In genomic region chr1:160535649-160536048, GRCm38 (mm10) we compare ENCODE assay signal across 14 mouse cellular contexts.
A peak's percentile ranks its signal among the peaks of the same experiment; 100 is the strongest.
DNase-seq lines count a peak whose midpoint lies in the region; ATAC-seq lines count a peak whose summit lies in the region.
"Had no signal": no experiment of that assay in that cellular context is flagged by ENCODE, and none has a peak within 500 bp of the region (broad histone marks: within the 10 kb centered on the region; RNA-seq: fewer than 3 reads in every experiment).

No protein-coding gene starts in this region.

- H3K9ac ChIP-seq in heart, embryonic 16.5 days (ENCODE audit: low read length), result peak overlapping the region; percentile 40; the same call in 1 of the 2 replicates
- no peak overlapping the region for H3K9ac ChIP-seq in forebrain, embryonic 16.5 days (replicated peaks; ENCODE audit: low read depth, low read length)
- H3K9ac ChIP-seq: embryonic facial prominence, embryonic 13.5 days; liver, embryonic 12.5 days had no signal

- no peak overlapping the region for H3K4me2 ChIP-seq in heart, embryonic 16.5 days (ENCODE audit: low read depth, low read length)
- H3K4me2 ChIP-seq in forebrain, embryonic 16.5 days (ENCODE audit: low read length), result no peak overlapping the region
- H3K4me2 ChIP-seq: embryonic facial prominence, embryonic 13.5 days; liver, embryonic 12.5 days had no signal

- 69% methylated on average over 8 of the region's 8 CpGs for WGBS in heart, embryonic 16.5 days
- 52% methylated on average over 8 of the region's 8 CpGs for WGBS in forebrain, embryonic 16.5 days
- 92% methylated on average over 8 of the region's 8 CpGs for WGBS in limb, embryonic 10.5 days

- ATAC-seq in cerebellum, adult (ENCODE audit: insufficient number of reproducible peaks, low FRiP score, low TSS enrichment), result no peak
- no peak for ATAC-seq in heart, embryonic 16.5 days (replicated peaks; ENCODE audit: extremely low read depth, insufficient read depth, low FRiP score)
- ATAC-seq in forebrain, embryonic 16.5 days, result no peak
- ATAC-seq: intestine, embryonic 16.5 days; liver, embryonic 12.5 days; Patski had no signal

- no peaks in the 10 kb centered on the region for H3K27me3 ChIP-seq in heart, embryonic 16.5 days (ENCODE audit: control insufficient read depth, insufficient read depth, low read length)
- no peaks in the 10 kb centered on the region for H3K27me3 ChIP-seq in forebrain, embryonic 16.5 days (replicated peaks; ENCODE audit: control insufficient read depth, insufficient read depth, low read length)
- no peaks in the 10 kb centered on the region for H3K27me3 ChIP-seq in limb, embryonic 10.5 days (ENCODE audit: low read depth, poor library complexity, severe bottlenecking)
- H3K27me3 ChIP-seq: embryonic facial prominence, embryonic 13.5 days; liver, embryonic 12.5 days; Patski had no signal

- H3K36me3 ChIP-seq in heart, embryonic 16.5 days (ENCODE audit: control insufficient read depth, insufficient read depth), result no peaks in the 10 kb centered on the region
- no peaks in the 10 kb centered on the region for H3K36me3 ChIP-seq in forebrain, embryonic 16.5 days (ENCODE audit: control insufficient read depth, insufficient read depth)
- no peaks in the 10 kb centered on the region for H3K36me3 ChIP-seq in limb, embryonic 10.5 days
- H3K36me3 ChIP-seq: embryonic facial prominence, embryonic 13.5 days; liver, embryonic 12.5 days had no signal

- DNase-seq in cerebellum, adult 9-11 months, result peak; percentile 16
- DNase-seq in heart, adult 8-10 months (ENCODE audit: low spot score), result no peak
- peak; percentile 39 for DNase-seq in brain, adult 2 months (ENCODE audit: low read depth, low spot score)
- no peak for DNase-seq in limb, embryonic 10.5 days (ENCODE audit: low spot score)
- DNase-seq in embryo, embryonic 9.5 days (ENCODE audit: extremely low spot score), result no peak
- DNase-seq: gastrocnemius, postnatal 36 days; kidney, postnatal 14 days had no signal

- H3K4me3 ChIP-seq in heart, embryonic 16.5 days (ENCODE audit: low read length), result no peak overlapping the region
- no peak overlapping the region for H3K4me3 ChIP-seq in forebrain, embryonic 16.5 days (replicated peaks; ENCODE audit: low read length)
- H3K4me3 ChIP-seq in limb, embryonic 10.5 days, result no peak overlapping the region
- H3K4me3 ChIP-seq: embryonic facial prominence, embryonic 13.5 days; liver, embryonic 12.5 days had no signal

- H3K9me3 ChIP-seq in heart, embryonic 16.5 days (replicated peaks; ENCODE audit: control insufficient read depth, low read length), result no peaks in the 10 kb centered on the region
- H3K9me3 ChIP-seq in forebrain, embryonic 16.5 days (ENCODE audit: control insufficient read depth, low read length), result no peaks in the 10 kb centered on the region
- H3K9me3 ChIP-seq in limb, embryonic 10.5 days (replicated peaks), result no peaks in the 10 kb centered on the region
- H3K9me3 ChIP-seq: embryonic facial prominence, embryonic 13.5 days; liver, embryonic 12.5 days had no signal

- peak overlapping the region; percentile 82 for H3K27ac ChIP-seq in heart, embryonic 16.5 days (ENCODE audit: low read length)
- peak overlapping the region; percentile 73 for H3K27ac ChIP-seq in forebrain, embryonic 16.5 days (ENCODE audit: low read length)
- H3K27ac ChIP-seq in limb, embryonic 10.5 days, result no peak overlapping the region
- H3K27ac ChIP-seq: embryonic facial prominence, embryonic 13.5 days; liver, embryonic 12.5 days had no signal

- peaks cover 17% of the 10 kb centered on the region for H3K4me1 ChIP-seq in heart, embryonic 16.5 days (ENCODE audit: control insufficient read depth, insufficient read depth, low read length)
- peaks cover 24% of the 10 kb centered on the region for H3K4me1 ChIP-seq in forebrain, embryonic 16.5 days (replicated peaks; ENCODE audit: control insufficient read depth, insufficient read depth, low read length)
- H3K4me1 ChIP-seq in limb, embryonic 10.5 days, result no peaks in the 10 kb centered on the region
- H3K4me1 ChIP-seq: liver, embryonic 12.5 days had no signal

Comparison
In these comparisons a context has a peak if more than half of its experiments do, and no peak if none do; other contexts are left out.
1. DNase-seq: peak in cerebellum, adult 9-11 months (single experiment) and brain, adult 2 months (single experiment); none in heart, adult 8-10 months (single experiment), limb, embryonic 10.5 days (single experiment) and embryo, embryonic 9.5 days (single experiment).